Mouse (Mus musculus): ENCODE measurements around the gene Gm42742. TPM values are rescaled to one million over a fixed set of nuclear protein-coding genes. Genes with fewer than 3 reads are reported as not detected.

Gm42742 gene
- polyA plus RNA-seq, 1 experiment: 37.7 TPM

GRCm38 (mm10) chr7:127016481-127016485 lies 4.6 kb downstream of the Gm42742 start, which contains the start of gene Pagr1b:
Gene Pagr1b (minus strand): TSS chr7:127016484.
- TF ChIP-seq MYOG (IDR thresholded peaks at IDR 0.05; ENCODE audit: control insufficient read depth in 1 of 3, insufficient read depth in 1 of 3, insufficient read length in 2 of 3, low read depth in 2 of 3) (no peak), MAX (IDR thresholded peaks at IDR 0.05; ENCODE audit: low read depth) (no peak), POLR2AphosphoS2 (IDR thresholded peaks at IDR 0.05; ENCODE audit: insufficient read length, low read depth) (no peak)
- Histone ChIP-seq H3K79me2 (ENCODE audit: control insufficient read depth, insufficient read depth) (peaks cover 34% of the 10 kb centered on the region), H3K36me3 (ENCODE audit: control insufficient read depth, insufficient read depth) (no peaks in the 10 kb centered on the region), H3ac (ENCODE audit: control insufficient read depth, insufficient read length) (peak within 1 kb of the TSS; percentile 51), H3K4me3 (peak within 1 kb of the TSS; percentile 81), H3K27me3 (ENCODE audit: control insufficient read depth, insufficient read depth, insufficient read length) (no peaks in the 10 kb centered on the region), H3K4me2 (ENCODE audit: low read depth) (peak within 1 kb of the TSS; percentile 77)

GRCm38 (mm10) chr7:127016081-127016480 lies 4.8 kb downstream of the Gm42742 start:
- no peaks in the 10 kb centered on the region for H3K36me3 ChIP-seq (ENCODE audit: control insufficient read depth, insufficient read depth)
- TF ChIP-seq SRF (IDR thresholded peaks at IDR 0.05; ENCODE audit: control insufficient read depth, insufficient read length, low read depth): no peak
- peak overlapping the region; percentile 77 for H3K4me2 ChIP-seq (ENCODE audit: low read depth)
- H3K27me3 ChIP-seq (ENCODE audit: control insufficient read depth, insufficient read depth, insufficient read length): no peaks in the 10 kb centered on the region
- H3K4me3 ChIP-seq: peak overlapping the region; percentile 81
- H3K79me2 ChIP-seq (ENCODE audit: control insufficient read depth, insufficient read depth): peaks cover 36% of the 10 kb centered on the region
- peak overlapping the region; percentile 51 for H3ac ChIP-seq (ENCODE audit: control insufficient read depth, insufficient read length)

- H3K4me3 ChIP-seq: peak overlapping the region; percentile 54
- H3K36me3 ChIP-seq (ENCODE audit: control insufficient read depth, insufficient read depth): no peaks in the 10 kb centered on the region
- no peaks in the 10 kb centered on the region for H3K27me3 ChIP-seq (ENCODE audit: control insufficient read depth, insufficient read depth, insufficient read length)
- H3ac ChIP-seq (ENCODE audit: control insufficient read depth, insufficient read length): no peak overlapping the region
- TF ChIP-seq POLR2AphosphoS2 (IDR thresholded peaks at IDR 0.05; ENCODE audit: insufficient read length, low read depth): no peak
- TF ChIP-seq REST (IDR thresholded peaks at IDR 0.05; ENCODE audit: insufficient read depth, insufficient read length): no peak
- no peak for TF ChIP-seq TCF3 (IDR thresholded peaks at IDR 0.05; ENCODE audit: insufficient read length, low read depth)
- no peak for TF ChIP-seq MYOD1 (IDR thresholded peaks at IDR 0.05; ENCODE audit: control insufficient read depth in 1 of 3, insufficient read length in 2 of 3, low read depth in 2 of 3)
- no peak for TF ChIP-seq E2F4 (IDR thresholded peaks at IDR 0.05; ENCODE audit: insufficient read depth)
- TF ChIP-seq MAX (IDR thresholded peaks at IDR 0.05; ENCODE audit: low read depth): no peak
- no peak for TF ChIP-seq TCF12 (IDR thresholded peaks at IDR 0.05; ENCODE audit: insufficient read depth, poor library complexity, severe bottlenecking)
- TF ChIP-seq SRF (IDR thresholded peaks at IDR 0.05; ENCODE audit: control insufficient read depth, insufficient read length, low read depth): no peak
- no peak for TF ChIP-seq POLR2A (IDR thresholded peaks at IDR 0.05; ENCODE audit: insufficient read length, low read depth)
- no peak for TF ChIP-seq MYOG (IDR thresholded peaks at IDR 0.05; ENCODE audit: control insufficient read depth in 1 of 3, insufficient read depth in 1 of 3, insufficient read length in 2 of 3, low read depth in 2 of 3)
- TF ChIP-seq USF1 (IDR thresholded peaks at IDR 0.05; ENCODE audit: low read depth): no peak
- TF ChIP-seq CEBPB (IDR thresholded peaks at IDR 0.05; ENCODE audit: insufficient read depth, poor library complexity, severe bottlenecking): no peak
- peaks cover 40% of the 10 kb centered on the region for H3K79me2 ChIP-seq (ENCODE audit: control insufficient read depth, insufficient read depth)
- H3K4me2 ChIP-seq (ENCODE audit: low read depth): peak overlapping the region; percentile 77
Measured at GRCm38 (mm10) chr7:127014993-127015392, 5.9 kb downstream of the Gm42742 start.

GRCm38 (mm10) chr7:127014320-127014719 lies 6.6 kb downstream of the Gm42742 start, which contains the start of gene Mvp:
Gene Mvp (minus strand): TSS chr7:127014621.
- peaks cover 40% of the 10 kb centered on the region for H3K79me2 ChIP-seq (ENCODE audit: control insufficient read depth, insufficient read depth)
- peak within 1 kb of the TSS; percentile 23 for H3ac ChIP-seq (ENCODE audit: control insufficient read depth, insufficient read length)
- no peaks in the 10 kb centered on the region for H3K36me3 ChIP-seq (ENCODE audit: control insufficient read depth, insufficient read depth)
- H3K4me2 ChIP-seq (ENCODE audit: low read depth): peak within 1 kb of the TSS; percentile 86
- peak within 1 kb of the TSS; percentile 81 for H3K4me3 ChIP-seq
- no peaks in the 10 kb centered on the region for H3K27me3 ChIP-seq (ENCODE audit: control insufficient read depth, insufficient read depth, insufficient read length)
- no peak for TF ChIP-seq USF1 (IDR thresholded peaks at IDR 0.05; ENCODE audit: low read depth)
- TF ChIP-seq MYOD1 (IDR thresholded peaks at IDR 0.05; ENCODE audit: control insufficient read depth in 1 of 3, insufficient read length in 2 of 3, low read depth in 2 of 3): no peak
- no peak for TF ChIP-seq E2F4 (IDR thresholded peaks at IDR 0.05; ENCODE audit: insufficient read depth)
- peak; percentile 71 for TF ChIP-seq POLR2AphosphoS2 (IDR thresholded peaks at IDR 0.05; ENCODE audit: insufficient read length, low read depth)
- TF ChIP-seq TCF3 (IDR thresholded peaks at IDR 0.05; ENCODE audit: insufficient read length, low read depth): no peak
- peak; percentile 56 for TF ChIP-seq POLR2A (IDR thresholded peaks at IDR 0.05; ENCODE audit: insufficient read length, low read depth)
- TF ChIP-seq CEBPB (IDR thresholded peaks at IDR 0.05; ENCODE audit: insufficient read depth, poor library complexity, severe bottlenecking): no peak
- no peak for TF ChIP-seq MYOG (IDR thresholded peaks at IDR 0.05; ENCODE audit: control insufficient read depth in 1 of 3, insufficient read depth in 1 of 3, insufficient read length in 2 of 3, low read depth in 2 of 3)
- no peak for TF ChIP-seq MAX (IDR thresholded peaks at IDR 0.05; ENCODE audit: low read depth)
- TF ChIP-seq SRF (IDR thresholded peaks at IDR 0.05; ENCODE audit: control insufficient read depth, insufficient read length, low read depth): no peak
- TF ChIP-seq TCF12 (IDR thresholded peaks at IDR 0.05; ENCODE audit: insufficient read depth, poor library complexity, severe bottlenecking): no peak
- no peak for TF ChIP-seq REST (IDR thresholded peaks at IDR 0.05; ENCODE audit: insufficient read depth, insufficient read length)

GRCm38 (mm10) chr7:127013385-127013784 lies 7.5 kb downstream of the Gm42742 start:
- TF ChIP-seq TCF12 (IDR thresholded peaks at IDR 0.05; ENCODE audit: insufficient read depth, poor library complexity, severe bottlenecking) (no peak), SRF (IDR thresholded peaks at IDR 0.05; ENCODE audit: control insufficient read depth, insufficient read length, low read depth) (no peak), MYOG (IDR thresholded peaks at IDR 0.05; ENCODE audit: control insufficient read depth in 1 of 3, insufficient read depth in 1 of 3, insufficient read length in 2 of 3, low read depth in 2 of 3) (no peak), MYOD1 (IDR thresholded peaks at IDR 0.05; ENCODE audit: control insufficient read depth in 1 of 3, insufficient read length in 2 of 3, low read depth in 2 of 3) (no peak), POLR2A (IDR thresholded peaks at IDR 0.05; ENCODE audit: insufficient read length, low read depth) (no peak), REST (IDR thresholded peaks at IDR 0.05; ENCODE audit: insufficient read depth, insufficient read length) (no peak), TCF3 (IDR thresholded peaks at IDR 0.05; ENCODE audit: insufficient read length, low read depth) (no peak), CEBPB (IDR thresholded peaks at IDR 0.05; ENCODE audit: insufficient read depth, poor library complexity, severe bottlenecking) (no peak), E2F4 (IDR thresholded peaks at IDR 0.05; ENCODE audit: insufficient read depth) (no peak), MAX (IDR thresholded peaks at IDR 0.05; ENCODE audit: low read depth) (no peak), POLR2AphosphoS2 (IDR thresholded peaks at IDR 0.05; ENCODE audit: insufficient read length, low read depth) (no peak), USF1 (IDR thresholded peaks at IDR 0.05; ENCODE audit: low read depth) (no peak)
- H3ac ChIP-seq (ENCODE audit: control insufficient read depth, insufficient read length): no peak overlapping the region
- H3K36me3 ChIP-seq (ENCODE audit: control insufficient read depth, insufficient read depth): no peaks in the 10 kb centered on the region
- peak overlapping the region; percentile 86 for H3K4me2 ChIP-seq (ENCODE audit: low read depth)
- H3K4me3 ChIP-seq: peak overlapping the region; percentile 54
- H3K79me2 ChIP-seq (ENCODE audit: control insufficient read depth, insufficient read depth): peaks cover 40% of the 10 kb centered on the region
- H3K27me3 ChIP-seq (ENCODE audit: control insufficient read depth, insufficient read depth, insufficient read length): no peaks in the 10 kb centered on the region

Measured in myocyte (in vitro differentiated cells).